Mouse (Mus musculus): ENCODE results near the gene Arl1. TPM values are rescaled to one million over a fixed set of nuclear protein-coding genes. Genes with fewer than 3 reads are reported as not detected.

The Arl1 gene
- total RNA-seq, 1 experiment, result 63.8 TPM

- no peak overlapping the region for H3K9ac ChIP-seq (ENCODE audit: insufficient read depth, low read depth, low read length, poor library complexity, severe bottlenecking)
- TF ChIP-seq MAFK (IDR thresholded peaks at IDR 0.05; ENCODE audit: insufficient read depth, low read depth, low read length) (no peak), ZNF384 (IDR thresholded peaks at IDR 0.05; ENCODE audit: low read depth, low read length) (no peak), HCFC1 (IDR thresholded peaks at IDR 0.05; ENCODE audit: borderline replicate concordance, insufficient read depth, low read length) (no peak), CHD2 (IDR thresholded peaks at IDR 0.05; ENCODE audit: low read depth, low read length) (no peak), ZC3H11A (IDR thresholded peaks at IDR 0.05; ENCODE audit: borderline replicate concordance, low read depth, low read length) (no peak)
- H3K36me3 ChIP-seq (ENCODE audit: control insufficient read depth, insufficient read depth, low read length, poor library complexity, severe bottlenecking), result peaks cover 10% of the 10 kb centered on the region
- in situ Hi-C loops (cut with MboI; ENCODE audit: low sequenced_read_pairs in 2 of 2, unreplicated experiment in 2 of 2), result no loop called here
- no peaks in the 10 kb centered on the region for H3K4me1 ChIP-seq (ENCODE audit: control insufficient read depth in 2 of 2, insufficient read depth in 2 of 2, low read length in 2 of 2, poor library complexity in 1 of 2)
- no peaks in the 10 kb centered on the region for H3K9me3 ChIP-seq (ENCODE audit: control insufficient read depth, insufficient read depth, low read depth, low read length)
- no peak overlapping the region for H3K27ac ChIP-seq (ENCODE audit: insufficient read depth, low read depth, low read length, poor library complexity, severe bottlenecking)
- H3K4me3 ChIP-seq (ENCODE audit: insufficient read depth in 1 of 2, low read depth in 1 of 2, low read length in 2 of 2, poor library complexity in 1 of 2, severe bottlenecking in 1 of 2), result no peak overlapping the region
- DNase-seq (ENCODE audit: low read depth, low spot score), result no peak
Measured at GRCm38 (mm10) chr10:88740781-88741180, 10.1 kb downstream of the Arl1 start.

DNA sequence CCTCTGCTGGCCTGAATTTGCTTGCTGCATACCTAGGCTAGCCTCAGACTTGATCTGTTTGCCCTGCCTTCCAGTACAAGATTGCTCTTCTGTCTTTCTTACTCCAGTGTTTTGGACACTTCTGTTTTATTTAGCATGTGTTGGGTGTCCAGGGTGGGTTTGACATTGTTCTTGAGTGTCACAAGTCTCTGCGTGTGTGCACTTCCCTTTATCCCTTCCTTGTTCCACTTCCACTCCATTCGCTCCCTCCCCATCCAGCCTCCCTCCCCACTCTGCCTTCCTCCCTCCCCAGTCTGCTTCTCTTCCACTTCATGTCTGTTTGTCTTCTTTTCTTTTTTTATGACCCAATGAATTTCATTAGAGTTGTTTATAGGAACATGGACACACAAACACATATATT lies 10.8 kb downstream of the Arl1 start:
- in situ Hi-C loops (cut with MboI; ENCODE audit: low sequenced_read_pairs in 2 of 2, unreplicated experiment in 2 of 2), result no loop called here
- no peaks in the 10 kb centered on the region for H3K9me3 ChIP-seq (ENCODE audit: control insufficient read depth, insufficient read depth, low read depth, low read length)
- TF ChIP-seq MAFK (IDR thresholded peaks at IDR 0.05; ENCODE audit: insufficient read depth, low read depth, low read length) (no peak), ZNF384 (IDR thresholded peaks at IDR 0.05; ENCODE audit: low read depth, low read length) (no peak), ZC3H11A (IDR thresholded peaks at IDR 0.05; ENCODE audit: borderline replicate concordance, low read depth, low read length) (no peak), CHD2 (IDR thresholded peaks at IDR 0.05; ENCODE audit: low read depth, low read length) (no peak), HCFC1 (IDR thresholded peaks at IDR 0.05; ENCODE audit: borderline replicate concordance, insufficient read depth, low read length) (no peak)
- H3K27ac ChIP-seq (ENCODE audit: insufficient read depth, low read depth, low read length, poor library complexity, severe bottlenecking), result no peak overlapping the region
- no peak for DNase-seq (ENCODE audit: low read depth, low spot score)
- H3K9ac ChIP-seq (ENCODE audit: insufficient read depth, low read depth, low read length, poor library complexity, severe bottlenecking), result no peak overlapping the region
- H3K4me3 ChIP-seq (ENCODE audit: insufficient read depth in 1 of 2, low read depth in 1 of 2, low read length in 2 of 2, poor library complexity in 1 of 2, severe bottlenecking in 1 of 2), result no peak overlapping the region
- no peaks in the 10 kb centered on the region for H3K4me1 ChIP-seq (ENCODE audit: control insufficient read depth in 2 of 2, insufficient read depth in 2 of 2, low read length in 2 of 2, poor library complexity in 1 of 2)
- H3K36me3 ChIP-seq (ENCODE audit: control insufficient read depth, insufficient read depth, low read length, poor library complexity, severe bottlenecking), result peaks cover 10% of the 10 kb centered on the region

DNA sequence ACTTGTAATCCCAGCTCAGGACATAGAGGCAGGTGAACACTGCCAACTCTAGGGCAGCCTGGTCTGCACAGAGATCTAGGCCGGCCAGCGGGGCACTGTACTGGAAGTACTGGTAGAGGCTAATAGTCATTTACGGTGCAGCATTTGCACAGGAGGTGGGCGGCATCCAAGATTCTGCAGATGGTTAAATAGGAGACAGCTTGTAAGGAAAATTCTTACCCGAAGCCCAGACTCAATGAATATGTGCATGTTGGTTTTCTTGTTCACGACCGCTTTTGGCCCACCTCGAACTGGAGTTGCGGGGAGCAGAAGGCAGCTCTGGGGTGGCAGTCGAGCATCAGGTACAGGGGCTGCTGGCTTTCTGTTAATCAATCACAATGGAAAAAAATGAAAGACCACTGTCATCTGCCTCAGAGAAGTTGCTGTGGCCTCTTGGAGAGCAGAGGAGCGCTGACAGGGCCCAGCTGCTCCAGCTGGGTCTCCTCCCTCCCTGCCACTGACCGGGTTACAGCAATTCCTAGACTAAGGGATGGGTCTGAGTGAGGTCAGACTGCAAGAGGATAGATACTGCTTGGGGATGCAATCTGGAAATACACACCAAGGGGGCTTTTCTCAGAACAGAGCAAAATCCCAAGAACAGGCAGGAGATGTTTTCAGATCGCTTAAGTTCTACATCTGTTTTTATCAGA lies 31.0 kb downstream of the Arl1 start:
- in situ Hi-C loops (cut with MboI; ENCODE audit: low sequenced_read_pairs in 2 of 2, unreplicated experiment in 2 of 2), result no loop called here
- no peak for TF ChIP-seq HCFC1 (IDR thresholded peaks at IDR 0.05; ENCODE audit: borderline replicate concordance, insufficient read depth, low read length)
- no peak for TF ChIP-seq CHD2 (IDR thresholded peaks at IDR 0.05; ENCODE audit: low read depth, low read length)
- no peak for TF ChIP-seq ZNF384 (IDR thresholded peaks at IDR 0.05; ENCODE audit: low read depth, low read length)
- no peak for TF ChIP-seq MAFK (IDR thresholded peaks at IDR 0.05; ENCODE audit: insufficient read depth, low read depth, low read length)
- H3K27ac ChIP-seq (ENCODE audit: insufficient read depth, low read depth, low read length, poor library complexity, severe bottlenecking), result no peak overlapping the region
- DNase-seq (ENCODE audit: low read depth, low spot score), result no peak
- H3K9ac ChIP-seq (ENCODE audit: insufficient read depth, low read depth, low read length, poor library complexity, severe bottlenecking), result no peak overlapping the region
- H3K9me3 ChIP-seq (ENCODE audit: control insufficient read depth, insufficient read depth, low read depth, low read length), result no peaks in the 10 kb centered on the region
- H3K4me3 ChIP-seq (ENCODE audit: insufficient read depth in 1 of 2, low read depth in 1 of 2, low read length in 2 of 2, poor library complexity in 1 of 2, severe bottlenecking in 1 of 2), result no peak overlapping the region
- no peaks in the 10 kb centered on the region for H3K4me1 ChIP-seq (ENCODE audit: control insufficient read depth in 2 of 2, insufficient read depth in 2 of 2, low read length in 2 of 2, poor library complexity in 1 of 2)
- H3K36me3 ChIP-seq (ENCODE audit: control insufficient read depth, insufficient read depth, low read length, poor library complexity, severe bottlenecking), result peaks cover 59% of the 10 kb centered on the region

- in situ Hi-C loops (cut with MboI; ENCODE audit: low sequenced_read_pairs in 2 of 2, unreplicated experiment in 2 of 2), result no loop called here
- no peaks in the 10 kb centered on the region for H3K9me3 ChIP-seq (ENCODE audit: control insufficient read depth, insufficient read depth, low read depth, low read length)
- H3K4me3 ChIP-seq (ENCODE audit: insufficient read depth in 1 of 2, low read depth in 1 of 2, low read length in 2 of 2, poor library complexity in 1 of 2, severe bottlenecking in 1 of 2), result no peak overlapping the region
- DNase-seq (ENCODE audit: low read depth, low spot score), result no peak
- peaks cover 65% of the 10 kb centered on the region for H3K36me3 ChIP-seq (ENCODE audit: control insufficient read depth, insufficient read depth, low read length, poor library complexity, severe bottlenecking)
- TF ChIP-seq ZC3H11A (IDR thresholded peaks at IDR 0.05; ENCODE audit: borderline replicate concordance, low read depth, low read length), result no peak
- TF ChIP-seq MAFK (IDR thresholded peaks at IDR 0.05; ENCODE audit: insufficient read depth, low read depth, low read length), result no peak
- no peak for TF ChIP-seq HCFC1 (IDR thresholded peaks at IDR 0.05; ENCODE audit: borderline replicate concordance, insufficient read depth, low read length)
- TF ChIP-seq CHD2 (IDR thresholded peaks at IDR 0.05; ENCODE audit: low read depth, low read length), result no peak
- TF ChIP-seq ZNF384 (IDR thresholded peaks at IDR 0.05; ENCODE audit: low read depth, low read length), result no peak
- no peak overlapping the region for H3K9ac ChIP-seq (ENCODE audit: insufficient read depth, low read depth, low read length, poor library complexity, severe bottlenecking)
- no peaks in the 10 kb centered on the region for H3K4me1 ChIP-seq (ENCODE audit: control insufficient read depth in 2 of 2, insufficient read depth in 2 of 2, low read length in 2 of 2, poor library complexity in 1 of 2)
- no peak overlapping the region for H3K27ac ChIP-seq (ENCODE audit: insufficient read depth, low read depth, low read length, poor library complexity, severe bottlenecking)
Measured at GRCm38 (mm10) chr10:88765431-88766142, 34.9 kb downstream of the Arl1 start.
